Mouse (Mus musculus): ENCODE data around the gene Tmem270. TPM values are rescaled to one million over a fixed set of nuclear protein-coding genes. Genes with fewer than 3 reads are reported as not detected.

The Tmem270 gene
- polyA plus RNA-seq (2012; fragmentation: generic; extraction: Trizol) = not detected
- long read RNA-seq, experiment 1 = 0 reads
- long read RNA-seq, experiment 2 = 0 reads

DNA sequence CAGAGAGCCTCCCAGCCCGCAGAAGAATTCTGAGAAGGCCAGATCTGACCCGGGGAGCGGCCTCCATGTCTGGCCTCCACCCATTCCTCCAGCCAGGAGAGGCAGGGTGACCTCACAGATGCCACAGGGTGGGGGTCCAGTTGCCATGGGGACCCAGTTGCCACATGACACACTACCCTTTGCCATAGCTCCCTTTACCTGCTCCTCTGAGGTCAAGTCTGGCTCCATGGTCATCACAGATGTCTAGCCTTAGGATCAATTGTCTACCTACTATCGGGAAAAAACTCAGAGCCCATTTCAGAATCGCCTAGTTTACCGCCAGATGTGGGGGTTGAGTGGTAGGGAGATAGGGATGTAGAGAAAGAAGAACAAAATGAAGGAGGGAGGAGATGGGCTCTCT lies at the start of gene Tmem270:
Gene Tmem270 (minus strand): TSS at position 101 of the 400 bp plus-strand sequence.
- TF ChIP-seq CEBPB (IDR thresholded peaks at IDR 0.05; ENCODE audit: low read depth) (no peak), MYOG (IDR thresholded peaks at IDR 0.05; ENCODE audit: control insufficient read depth, extremely low read depth, insufficient read length) (no peak), CTCF (IDR thresholded peaks at IDR 0.05; ENCODE audit: control insufficient read depth, insufficient read depth, insufficient read length) (no peak), MAX (IDR thresholded peaks at IDR 0.05) (no peak), FOSL1 (IDR thresholded peaks at IDR 0.05; ENCODE audit: insufficient read depth, low read length, poor library complexity, severe bottlenecking) (no peak), USF1 (IDR thresholded peaks at IDR 0.05; ENCODE audit: low read depth) (no peak), MYOD1 (IDR thresholded peaks at IDR 0.05; ENCODE audit: control insufficient read depth, insufficient read length, low read depth) (no peak)
- Histone ChIP-seq H3ac (ENCODE audit: control insufficient read depth, insufficient read length, low read depth) (no peak within 1 kb of the TSS), H3K36me3 (ENCODE audit: control insufficient read depth, insufficient read depth) (no peaks in the 10 kb centered on the region), H3K27me3 (ENCODE audit: control insufficient read depth, insufficient read depth, insufficient read length) (peaks cover 13% of the 10 kb centered on the region), H3K79me2 (ENCODE audit: control insufficient read depth, insufficient read depth) (no peaks in the 10 kb centered on the region), H3K79me3 (ENCODE audit: low read depth) (no peaks in the 10 kb centered on the region), H3K4me3 (ENCODE audit: insufficient read depth, poor library complexity, severe bottlenecking) (no peak within 1 kb of the TSS)

DNA sequence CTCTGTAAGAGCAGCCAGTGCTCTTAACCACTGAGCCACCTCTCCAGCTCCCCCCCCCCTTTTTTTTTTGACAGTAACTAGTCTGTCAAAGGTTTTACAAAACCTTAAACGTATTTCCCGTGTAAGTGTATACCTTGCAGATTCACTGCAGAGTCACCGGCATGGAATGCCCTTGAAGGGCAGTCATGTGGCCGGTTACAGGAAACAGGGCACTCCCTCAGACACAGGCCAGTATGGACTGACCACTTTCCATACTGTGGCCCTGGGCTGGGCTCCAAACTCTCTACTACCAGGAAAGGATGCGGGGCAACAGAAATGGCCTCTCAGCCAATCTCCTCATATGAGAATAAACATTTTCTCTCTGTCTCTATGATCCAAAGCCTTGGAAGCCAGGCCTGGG lies 49.0 kb upstream of the Tmem270 start:
- no peaks in the 10 kb centered on the region for H3K27me3 ChIP-seq (ENCODE audit: control insufficient read depth, insufficient read depth, insufficient read length)
- H3K79me2 ChIP-seq (ENCODE audit: control insufficient read depth, insufficient read depth) = no peaks in the 10 kb centered on the region
- TF ChIP-seq USF1 (IDR thresholded peaks at IDR 0.05; ENCODE audit: low read depth) (peak; percentile 67), MAX (IDR thresholded peaks at IDR 0.05) (no peak)
- no peak overlapping the region for H3K4me3 ChIP-seq (ENCODE audit: insufficient read depth, poor library complexity, severe bottlenecking)
- no peaks in the 10 kb centered on the region for H3K36me3 ChIP-seq (ENCODE audit: control insufficient read depth, insufficient read depth)
- H3K79me3 ChIP-seq (ENCODE audit: low read depth) = no peaks in the 10 kb centered on the region
- no peak overlapping the region for H3ac ChIP-seq (ENCODE audit: control insufficient read depth, insufficient read length, low read depth)

DNA sequence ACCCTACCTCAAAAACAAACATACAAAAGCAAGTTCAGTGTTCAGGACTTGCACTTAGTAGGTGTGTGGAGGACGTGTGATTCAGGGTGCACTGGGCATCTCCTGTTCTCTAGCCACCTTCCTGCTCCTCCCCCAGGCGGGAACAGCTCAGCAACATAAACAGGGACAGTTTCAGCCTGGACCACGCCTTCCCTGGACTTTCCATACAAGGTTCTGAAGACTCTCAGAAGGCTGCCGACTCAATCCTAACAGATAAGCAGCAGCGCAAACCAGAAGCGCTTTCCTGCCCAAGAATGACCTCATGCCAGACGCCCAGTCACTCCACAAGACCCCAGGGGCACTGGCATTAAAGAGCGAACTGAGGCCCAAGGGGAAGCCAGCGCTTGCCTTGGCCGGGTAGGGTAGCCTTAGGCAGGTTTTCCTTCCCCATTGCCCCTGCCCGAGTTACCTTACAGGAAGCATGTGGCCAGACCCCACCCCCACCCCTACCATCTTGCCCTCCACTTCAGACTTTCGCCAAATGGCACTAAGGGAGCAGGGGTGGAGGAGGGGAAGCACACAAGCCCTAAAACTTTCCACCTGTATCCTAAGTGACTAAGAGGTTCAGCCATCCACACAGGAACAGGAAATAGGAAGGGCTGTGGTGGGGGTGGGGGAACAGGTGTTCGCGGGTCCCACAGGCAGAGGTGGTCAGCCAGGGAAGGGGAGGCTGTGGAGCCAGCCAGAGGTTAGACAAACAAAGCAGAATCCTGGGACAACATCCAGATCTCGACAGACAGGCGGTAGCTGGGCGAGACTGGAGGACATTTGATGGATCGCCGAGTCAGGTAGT lies 44.7 kb upstream of the Tmem270 start:
- Histone ChIP-seq H3K79me2 (ENCODE audit: control insufficient read depth, insufficient read depth) (no peaks in the 10 kb centered on the region), H3K4me3 (ENCODE audit: insufficient read depth, poor library complexity, severe bottlenecking) (no peak overlapping the region), H3K27me3 (ENCODE audit: control insufficient read depth, insufficient read depth, insufficient read length) (no peaks in the 10 kb centered on the region), H3ac (ENCODE audit: control insufficient read depth, insufficient read length, low read depth) (peak overlapping the region; percentile 32), H3K36me3 (ENCODE audit: control insufficient read depth, insufficient read depth) (no peaks in the 10 kb centered on the region), H3K79me3 (ENCODE audit: low read depth) (no peaks in the 10 kb centered on the region)
- TF ChIP-seq MAX (IDR thresholded peaks at IDR 0.05) (no peak), MYOD1 (IDR thresholded peaks at IDR 0.05; ENCODE audit: control insufficient read depth, insufficient read length, low read depth) (peak; percentile 82)

DNA sequence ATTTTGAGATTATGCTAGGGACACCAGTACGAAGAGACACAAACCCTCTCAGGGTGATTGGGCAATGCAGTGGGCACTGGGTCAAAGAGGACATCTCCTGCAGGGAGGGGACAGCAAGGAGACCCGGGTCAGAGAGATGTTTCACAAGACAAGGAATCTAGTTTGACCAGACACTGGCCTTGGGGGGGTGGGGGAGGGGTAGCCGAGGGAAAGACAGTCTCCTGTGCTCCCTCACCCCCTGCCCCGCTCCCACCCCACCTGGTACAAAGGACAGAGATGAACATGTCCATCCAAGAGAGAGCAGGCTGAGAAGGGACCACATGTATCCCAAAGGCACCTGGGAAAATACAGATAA lies 41.5 kb upstream of the Tmem270 start:
- Histone ChIP-seq H3K79me3 (ENCODE audit: low read depth) (no peaks in the 10 kb centered on the region), H3K27me3 (ENCODE audit: control insufficient read depth, insufficient read depth, insufficient read length) (no peaks in the 10 kb centered on the region)

DNA sequence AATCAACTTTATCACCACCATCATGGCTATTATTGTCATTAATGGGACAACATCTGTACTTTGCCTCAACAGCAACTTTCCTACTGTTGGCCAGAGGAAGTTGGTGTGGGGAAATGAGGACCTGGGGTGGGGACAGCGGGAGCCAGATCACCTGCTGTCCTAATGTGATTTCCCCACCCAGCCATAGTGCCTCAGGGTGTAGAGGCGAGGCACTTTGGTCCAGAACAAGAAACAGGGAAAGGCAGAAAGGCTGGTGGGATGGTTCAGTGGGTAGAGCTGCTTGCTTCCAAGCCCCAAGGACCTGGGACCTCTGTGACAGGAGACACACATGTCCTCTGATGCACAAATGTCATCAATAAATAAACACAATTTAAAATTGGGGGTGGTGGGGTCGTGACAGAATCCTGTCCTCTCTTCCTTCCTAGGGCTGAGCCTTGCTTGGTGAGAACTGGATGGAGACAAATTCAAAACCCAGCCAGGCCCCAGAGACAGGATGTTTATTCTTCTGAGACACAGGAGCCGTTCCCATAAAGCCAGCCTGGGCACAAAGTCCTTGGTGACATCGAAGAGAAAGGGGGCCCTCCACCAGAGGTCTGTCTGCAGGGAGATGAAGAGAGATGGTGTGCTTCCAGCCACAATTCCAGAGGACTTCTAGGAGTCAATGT lies 41.0 kb upstream of the Tmem270 start:
- Histone ChIP-seq H3K79me3 (ENCODE audit: low read depth) (no peaks in the 10 kb centered on the region), H3K79me2 (ENCODE audit: control insufficient read depth, insufficient read depth) (no peaks in the 10 kb centered on the region), H3K4me3 (ENCODE audit: insufficient read depth, poor library complexity, severe bottlenecking) (no peak overlapping the region), H3K36me3 (ENCODE audit: control insufficient read depth, insufficient read depth) (no peaks in the 10 kb centered on the region), H3ac (ENCODE audit: control insufficient read depth, insufficient read length, low read depth) (no peak overlapping the region), H3K27me3 (ENCODE audit: control insufficient read depth, insufficient read depth, insufficient read length) (no peaks in the 10 kb centered on the region)
- TF ChIP-seq MYOD1 (IDR thresholded peaks at IDR 0.05; ENCODE audit: control insufficient read depth, insufficient read length, low read depth) (no peak), MAX (IDR thresholded peaks at IDR 0.05) (no peak), CEBPB (IDR thresholded peaks at IDR 0.05; ENCODE audit: low read depth) (no peak), CTCF (IDR thresholded peaks at IDR 0.05; ENCODE audit: control insufficient read depth, insufficient read depth, insufficient read length) (no peak), USF1 (IDR thresholded peaks at IDR 0.05; ENCODE audit: low read depth) (no peak)

More for the DNA sequence above, 41.5 kb upstream of the Tmem270 start:
- Histone ChIP-seq H3K79me2 (ENCODE audit: control insufficient read depth, insufficient read depth) (no peaks in the 10 kb centered on the region), H3ac (ENCODE audit: control insufficient read depth, insufficient read length, low read depth) (no peak overlapping the region), H3K36me3 (ENCODE audit: control insufficient read depth, insufficient read depth) (no peaks in the 10 kb centered on the region), H3K4me3 (ENCODE audit: insufficient read depth, poor library complexity, severe bottlenecking) (no peak overlapping the region)
- no peak for TF ChIP-seq MYOG (IDR thresholded peaks at IDR 0.05; ENCODE audit: control insufficient read depth, extremely low read depth, insufficient read length)
- TF ChIP-seq MAX (IDR thresholded peaks at IDR 0.05) = no peak
- TF ChIP-seq FOSL1 (IDR thresholded peaks at IDR 0.05; ENCODE audit: insufficient read depth, low read length, poor library complexity, severe bottlenecking) = no peak
- TF ChIP-seq MYOD1 (IDR thresholded peaks at IDR 0.05; ENCODE audit: control insufficient read depth, insufficient read length, low read depth) = no peak
- TF ChIP-seq USF1 (IDR thresholded peaks at IDR 0.05; ENCODE audit: low read depth) = no peak
- TF ChIP-seq CTCF (IDR thresholded peaks at IDR 0.05; ENCODE audit: control insufficient read depth, insufficient read depth, insufficient read length) = no peak
- no peak for TF ChIP-seq CEBPB (IDR thresholded peaks at IDR 0.05; ENCODE audit: low read depth)

DNA sequence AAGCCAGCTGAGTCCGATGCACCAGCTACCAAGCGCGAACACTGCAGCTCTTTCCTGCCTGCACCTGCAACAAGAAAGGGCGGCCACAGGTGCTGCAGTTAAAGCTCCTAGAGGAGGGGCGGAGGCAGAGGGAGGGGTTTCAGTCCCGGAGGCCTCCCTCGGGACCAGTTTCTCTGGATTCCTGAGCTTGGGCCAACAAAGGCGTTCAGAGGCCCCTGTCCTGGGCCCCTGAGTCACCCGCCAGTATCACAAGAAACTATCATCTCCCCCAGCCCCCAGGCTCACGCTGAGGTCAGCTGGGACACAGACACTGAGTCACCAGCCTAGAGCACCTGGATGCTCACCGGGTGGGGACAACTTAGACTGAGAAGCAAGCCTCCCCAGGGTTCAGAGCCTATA lies 40.3 kb upstream of the Tmem270 start, which contains the start of gene Cldn4:
Gene Cldn4 (minus strand): TSS at position 78 of the 399 bp plus-strand sequence.
- Histone ChIP-seq H3K27me3 (ENCODE audit: control insufficient read depth, insufficient read depth, insufficient read length) (no peaks in the 10 kb centered on the region), H3K79me2 (ENCODE audit: control insufficient read depth, insufficient read depth) (no peaks in the 10 kb centered on the region), H3K36me3 (ENCODE audit: control insufficient read depth, insufficient read depth) (no peaks in the 10 kb centered on the region), H3K79me3 (ENCODE audit: low read depth) (no peaks in the 10 kb centered on the region), H3ac (ENCODE audit: control insufficient read depth, insufficient read length, low read depth) (no peak within 1 kb of the TSS), H3K4me3 (ENCODE audit: insufficient read depth, poor library complexity, severe bottlenecking) (no peak within 1 kb of the TSS)
- TF ChIP-seq MAX (IDR thresholded peaks at IDR 0.05) (no peak), USF1 (IDR thresholded peaks at IDR 0.05; ENCODE audit: low read depth) (no peak), FOSL1 (IDR thresholded peaks at IDR 0.05; ENCODE audit: insufficient read depth, low read length, poor library complexity, severe bottlenecking) (no peak), MYOG (IDR thresholded peaks at IDR 0.05; ENCODE audit: control insufficient read depth, extremely low read depth, insufficient read length) (no peak), CTCF (IDR thresholded peaks at IDR 0.05; ENCODE audit: control insufficient read depth, insufficient read depth, insufficient read length) (no peak), MYOD1 (IDR thresholded peaks at IDR 0.05; ENCODE audit: control insufficient read depth, insufficient read length, low read depth) (no peak), CEBPB (IDR thresholded peaks at IDR 0.05; ENCODE audit: low read depth) (no peak)

Data from C2C12 (cell line).